Mouse (Mus musculus) ES-E14 (cell line): ENCODE measurements at regions not wholly inside any gene's neighbourhood (a gene's known extent, or its start where the extent isn't known, plus 50 kb on each side); places are given as distances from the start of the nearest gene placed in this dataset.

ENCODE experiments used
- DNase-seq: peaks from one replicate; pipeline ENCODE4 v3.0.0-alpha.2; 2013; ENCODE audit warnings: low read depth, low spot score
- H3K27ac ChIP-seq: 2 replicates; pipeline ENCODE4 v1.5.1; 2012; ENCODE audit warnings: low read depth, mild to moderate bottlenecking, low read length, moderate library complexity, mixed read lengths; ENCODE audit not compliant: poor library complexity, insufficient read depth, severe bottlenecking
- H3K36me3 ChIP-seq: 2 replicates; pipeline ENCODE4 v1.6.1; 2012; ENCODE audit warnings: mild to moderate bottlenecking, low read length, moderate library complexity, mixed read lengths; ENCODE audit not compliant: control insufficient read depth, poor library complexity, insufficient read depth, severe bottlenecking
- H3K4me1 ChIP-seq, 2 experiments: fragments of 150-350 bp in 1 of 2; sonication (generic) in 1 of 2; 2 replicates each; pipeline ENCODE4 v1.6.1; 2012; ENCODE audit warnings: low read length in 2 of 2, mild to moderate bottlenecking in 1 of 2, mixed read lengths in 1 of 2; ENCODE audit not compliant: control insufficient read depth in 2 of 2, insufficient read depth in 2 of 2, poor library complexity in 1 of 2
- H3K4me3 ChIP-seq, 2 experiments: fragments of 150-350 bp in 1 of 2; sonication (generic) in 1 of 2; 2 replicates each; pipeline ENCODE4 v1.5.1; 2012; ENCODE audit warnings: low read length in 2 of 2, low read depth in 1 of 2, mild to moderate bottlenecking in 1 of 2, mixed read lengths in 1 of 2; ENCODE audit not compliant: insufficient read depth in 1 of 2, poor library complexity in 1 of 2, severe bottlenecking in 1 of 2
- H3K9ac ChIP-seq: 2 replicates; pipeline ENCODE4 v1.6.1; 2012; ENCODE audit warnings: low read depth, mild to moderate bottlenecking, low read length, mixed read lengths; ENCODE audit not compliant: poor library complexity, insufficient read depth, severe bottlenecking
- H3K9me3 ChIP-seq: fragments of 150-350 bp; sonication (generic); 2 replicates; pipeline ENCODE4 v1.6.1; 2012; ENCODE audit warnings: low read depth, mild to moderate bottlenecking, low read length; ENCODE audit not compliant: control insufficient read depth, insufficient read depth
- CHD2 ChIP-seq: IDR thresholded peaks from 2 replicates; pipeline ENCODE4 v1.6.1; 2014; ENCODE audit warnings: mild to moderate bottlenecking, low read depth, low read length, inconsistent platforms
- HCFC1 ChIP-seq: IDR thresholded peaks from 2 replicates; pipeline ENCODE4 v1.6.1; 2012; ENCODE audit warnings: low read length, inconsistent platforms, borderline replicate concordance; ENCODE audit not compliant: insufficient read depth
- MAFK ChIP-seq: IDR thresholded peaks from 2 replicates; pipeline ENCODE4 v1.6.1; 2014; ENCODE audit warnings: mild to moderate bottlenecking, low read depth, low read length, inconsistent platforms; ENCODE audit not compliant: insufficient read depth
- ZC3H11A ChIP-seq: IDR thresholded peaks from 2 replicates; pipeline ENCODE4 v1.6.1; 2012; ENCODE audit warnings: low read depth, mild to moderate bottlenecking, inconsistent platforms, low read length, borderline replicate concordance
- ZNF384 ChIP-seq: IDR thresholded peaks from 2 replicates; pipeline ENCODE4 v1.6.1; 2012; ENCODE audit warnings: low read depth, low read length, inconsistent platforms
- in situ Hi-C, 2 experiments: fragments of 600-800 bp; cut with MboI; formaldehyde crosslinking; loops; one replicate each; pipeline ENCODE4 v1.15.1; 2025; ENCODE audit warnings: low sequenced_read_pairs in 2 of 2, inconsistent platforms in 1 of 2; ENCODE audit not compliant: unreplicated experiment in 2 of 2

DNA sequence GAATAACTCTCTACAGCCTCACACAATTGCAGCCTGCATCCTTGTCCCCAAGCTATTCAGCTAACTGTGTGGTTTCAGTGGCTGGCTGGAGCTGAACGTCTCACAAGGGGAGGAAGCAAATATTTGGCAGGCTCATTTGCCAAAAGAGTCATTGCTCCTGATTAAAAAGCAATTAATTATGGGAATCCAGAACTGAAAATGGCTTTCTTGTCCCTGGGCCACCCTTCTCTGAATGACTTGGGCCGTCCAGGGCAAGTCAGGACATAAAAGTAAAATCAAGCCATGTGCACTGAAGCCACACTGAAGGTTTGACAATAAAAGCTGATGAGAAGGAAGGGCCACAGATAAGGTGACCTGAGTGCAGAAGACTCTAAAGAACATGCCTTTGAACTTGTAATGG is 639.4 kb upstream of the A1bg start:
- in situ Hi-C loops = no loop called here
- TF ChIP-seq HCFC1 (no peak), MAFK (no peak), ZC3H11A (no peak), ZNF384 (no peak)
- H3K27ac ChIP-seq = no peak overlapping the region

DNA sequence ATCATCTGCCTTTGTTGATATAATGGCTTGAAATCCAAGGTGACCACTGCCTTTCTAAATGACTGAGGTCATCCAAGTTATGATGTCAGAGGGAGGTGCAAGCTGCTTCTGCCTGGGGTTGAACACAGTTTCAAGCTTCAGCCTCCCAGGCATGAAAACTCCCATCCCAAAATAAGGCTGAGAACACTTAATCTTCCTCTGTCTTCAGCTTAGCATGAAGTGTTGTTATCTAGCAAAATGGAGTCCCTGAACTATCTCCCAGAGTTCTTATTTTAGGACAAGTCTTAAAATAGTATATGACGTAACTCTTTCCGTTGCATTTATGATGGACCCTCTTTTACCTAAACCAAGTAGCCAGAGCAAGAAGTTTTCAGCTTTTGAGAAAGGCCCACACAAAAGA is 631.1 kb upstream of the A1bg start:
- no peak for TF ChIP-seq ZC3H11A
- no peak for TF ChIP-seq MAFK
- TF ChIP-seq HCFC1 = no peak
- no peak for TF ChIP-seq CHD2
- no peak for TF ChIP-seq ZNF384
- no peak for DNase-seq
- no peaks in the 10 kb centered on the region for H3K9me3 ChIP-seq
- no peak overlapping the region for H3K4me3 ChIP-seq
- no peak overlapping the region for H3K27ac ChIP-seq
- no peak overlapping the region for H3K9ac ChIP-seq
- in situ Hi-C loops = no loop called here
- no peaks in the 10 kb centered on the region for H3K4me1 ChIP-seq
- no peaks in the 10 kb centered on the region for H3K36me3 ChIP-seq

More for the DNA sequence above, 639.4 kb upstream of the A1bg start:
- Histone ChIP-seq H3K9ac (no peak overlapping the region), H3K4me1 (no peaks in the 10 kb centered on the region), H3K4me3 (no peak overlapping the region), H3K36me3 (no peaks in the 10 kb centered on the region), H3K9me3 (no peaks in the 10 kb centered on the region)
- no peak for DNase-seq

DNA sequence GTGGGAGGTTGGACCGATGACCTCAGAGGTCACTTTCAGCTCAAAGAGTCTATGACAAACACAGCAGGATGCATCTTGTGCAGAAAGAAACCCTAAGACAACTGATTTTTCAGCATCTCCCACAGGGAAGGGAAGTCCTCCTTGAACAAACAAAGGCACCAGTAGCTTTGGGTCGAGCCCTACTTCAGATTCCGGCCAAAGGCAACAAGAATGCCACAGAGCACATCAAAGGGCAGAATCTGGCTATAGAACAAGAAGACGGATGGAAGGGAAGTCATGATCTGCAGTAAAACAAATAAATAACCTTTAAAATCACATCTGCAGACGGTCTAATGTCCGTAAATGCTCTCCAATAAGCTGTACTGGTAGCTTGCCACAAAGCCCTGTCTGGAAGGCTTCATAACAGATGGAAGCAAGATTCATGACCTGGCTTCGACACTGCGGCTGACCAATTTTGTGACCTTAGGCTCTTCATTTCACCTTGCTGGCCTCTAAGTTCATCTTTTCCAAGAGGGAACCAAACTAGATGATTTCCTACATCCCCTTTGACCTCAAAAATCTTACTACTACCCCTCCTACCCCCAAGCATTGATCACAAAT is 630.4 kb upstream of the A1bg start:
- no peak overlapping the region for H3K9ac ChIP-seq
- no peaks in the 10 kb centered on the region for H3K36me3 ChIP-seq
- H3K4me1 ChIP-seq = no peaks in the 10 kb centered on the region
- no peak overlapping the region for H3K27ac ChIP-seq
- no peaks in the 10 kb centered on the region for H3K9me3 ChIP-seq
- in situ Hi-C loops = no loop called here
- no peak for DNase-seq
- TF ChIP-seq ZC3H11A (no peak), ZNF384 (no peak), HCFC1 (no peak), MAFK (no peak), CHD2 (no peak)
- no peak overlapping the region for H3K4me3 ChIP-seq

DNA sequence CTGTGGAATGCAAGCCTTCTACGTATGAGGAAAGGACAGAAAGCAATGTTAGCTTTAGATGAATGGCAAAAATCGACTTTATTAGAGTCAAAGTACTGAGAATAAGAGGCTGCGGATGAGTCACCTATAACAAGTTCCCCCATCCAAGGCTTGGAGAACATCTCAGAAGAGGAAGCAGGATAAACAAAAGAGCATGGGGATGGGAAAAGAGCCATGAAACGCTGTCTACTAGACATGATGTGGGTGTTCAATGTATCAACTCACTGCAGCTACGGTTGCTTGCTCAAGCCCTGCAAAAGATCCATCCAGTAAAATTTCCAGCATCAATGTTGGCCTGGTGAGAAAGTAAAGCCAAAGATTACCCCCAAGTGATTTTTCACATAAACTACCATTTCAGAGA is 628.4 kb upstream of the A1bg start:
- Histone ChIP-seq H3K4me1 (no peaks in the 10 kb centered on the region), H3K9me3 (no peaks in the 10 kb centered on the region), H3K4me3 (no peak overlapping the region), H3K36me3 (no peaks in the 10 kb centered on the region), H3K9ac (no peak overlapping the region), H3K27ac (no peak overlapping the region)
- no peak for TF ChIP-seq HCFC1
- no peak for TF ChIP-seq MAFK
- no peak for TF ChIP-seq ZC3H11A
- no peak for TF ChIP-seq ZNF384
- no peak for TF ChIP-seq CHD2
- in situ Hi-C loops = no loop called here
- DNase-seq = no peak

DNA sequence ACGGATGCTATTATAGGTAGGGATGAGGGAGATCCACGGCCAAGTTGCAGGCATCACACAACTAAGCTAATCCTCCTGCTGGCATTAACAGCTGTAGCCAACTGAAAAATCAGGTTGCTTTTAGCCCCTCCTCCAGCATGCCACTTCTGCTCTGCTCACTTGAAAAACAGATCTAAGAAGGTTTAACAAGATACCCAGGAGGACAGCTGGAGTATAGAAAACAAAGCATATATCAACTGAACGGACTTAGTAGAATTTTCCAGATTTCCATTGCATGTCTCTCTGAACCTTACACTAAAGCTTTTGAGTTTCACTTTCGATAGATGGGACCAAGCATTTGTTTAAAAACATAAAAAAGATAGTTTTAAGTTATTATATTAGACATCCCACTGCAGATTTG is 625.6 kb upstream of the A1bg start:
- no peak for TF ChIP-seq CHD2
- TF ChIP-seq ZNF384 = no peak
- TF ChIP-seq ZC3H11A = no peak
- H3K9ac ChIP-seq = no peak overlapping the region
- H3K4me1 ChIP-seq = no peaks in the 10 kb centered on the region
- no peak overlapping the region for H3K4me3 ChIP-seq
- H3K27ac ChIP-seq = no peak overlapping the region
- in situ Hi-C loops = no loop called here
- H3K36me3 ChIP-seq = no peaks in the 10 kb centered on the region
- DNase-seq = no peak
- no peaks in the 10 kb centered on the region for H3K9me3 ChIP-seq
